Mouse (Mus musculus): ENCODE results near the gene Rad54l. TPM values are rescaled to one million over a fixed set of nuclear protein-coding genes. Genes with fewer than 3 reads are reported as not detected.

Gene Rad54l
- polyA plus RNA-seq, 1 experiment = 41.1 TPM

GRCm38 (mm10) chr4:116088510-116089249, 34.8 kb downstream of the Rad54l start:
- Histone ChIP-seq H3K4me3 (ENCODE audit: low read depth, low read length) (0 out of 2 replicates have a peak overlapping the region, but pooled peaks have one; percentile 7), H3K36me3 (ENCODE audit: control insufficient read depth, insufficient read depth, low read length, poor library complexity, severe bottlenecking) (peaks cover 4% of the 10 kb centered on the region; the same call in 1 of the 2 replicates), H3K27me3 (ENCODE audit: control insufficient read depth, insufficient read depth, low read length, poor library complexity, severe bottlenecking) (no peaks in the 10 kb centered on the region), H3K4me1 (ENCODE audit: control insufficient read depth, insufficient read depth, low read length) (no peaks in the 10 kb centered on the region), H3K9me3 (replicated peaks; ENCODE audit: control insufficient read depth, insufficient read depth, low read length, poor library complexity, severe bottlenecking) (no peaks in the 10 kb centered on the region), H3K9ac (ENCODE audit: low read depth, poor library complexity, severe bottlenecking) (no peak overlapping the region), H3K27ac (ENCODE audit: insufficient read depth, low read length) (no peak overlapping the region)
- no peak for TF ChIP-seq CTCF (IDR thresholded peaks at IDR 0.05; ENCODE audit: low read depth, low read length)
- TF ChIP-seq POLR2A (IDR thresholded peaks at IDR 0.05; ENCODE audit: insufficient read depth, low read length) = no peak
- no peak for TF ChIP-seq EP300 (IDR thresholded peaks at IDR 0.05; ENCODE audit: insufficient read depth, low read depth, low read length)

GRCm38 (mm10) chr4:116077240-116078095, 46.0 kb downstream of the Rad54l start:
- H3K27me3 ChIP-seq (ENCODE audit: control insufficient read depth, insufficient read depth, low read length, poor library complexity, severe bottlenecking) = no peaks in the 10 kb centered on the region
- no peaks in the 10 kb centered on the region for H3K4me1 ChIP-seq (ENCODE audit: control insufficient read depth, insufficient read depth, low read length)
- peaks cover 9% of the 10 kb centered on the region; the same call in 1 of the 2 replicates for H3K36me3 ChIP-seq (ENCODE audit: control insufficient read depth, insufficient read depth, low read length, poor library complexity, severe bottlenecking)
- no peaks in the 10 kb centered on the region for H3K9me3 ChIP-seq (replicated peaks; ENCODE audit: control insufficient read depth, insufficient read depth, low read length, poor library complexity, severe bottlenecking)
- H3K9ac ChIP-seq (ENCODE audit: low read depth, poor library complexity, severe bottlenecking) = peak overlapping the region; percentile 98
- no peak overlapping the region for H3K27ac ChIP-seq (ENCODE audit: insufficient read depth, low read length)
- H3K4me3 ChIP-seq (ENCODE audit: low read depth, low read length) = peak overlapping the region; percentile 81
- TF ChIP-seq EP300 (IDR thresholded peaks at IDR 0.05; ENCODE audit: insufficient read depth, low read depth, low read length) (no peak), CTCF (IDR thresholded peaks at IDR 0.05; ENCODE audit: low read depth, low read length) (no peak), POLR2A (IDR thresholded peaks at IDR 0.05; ENCODE audit: insufficient read depth, low read length) (no peak)

DNA sequence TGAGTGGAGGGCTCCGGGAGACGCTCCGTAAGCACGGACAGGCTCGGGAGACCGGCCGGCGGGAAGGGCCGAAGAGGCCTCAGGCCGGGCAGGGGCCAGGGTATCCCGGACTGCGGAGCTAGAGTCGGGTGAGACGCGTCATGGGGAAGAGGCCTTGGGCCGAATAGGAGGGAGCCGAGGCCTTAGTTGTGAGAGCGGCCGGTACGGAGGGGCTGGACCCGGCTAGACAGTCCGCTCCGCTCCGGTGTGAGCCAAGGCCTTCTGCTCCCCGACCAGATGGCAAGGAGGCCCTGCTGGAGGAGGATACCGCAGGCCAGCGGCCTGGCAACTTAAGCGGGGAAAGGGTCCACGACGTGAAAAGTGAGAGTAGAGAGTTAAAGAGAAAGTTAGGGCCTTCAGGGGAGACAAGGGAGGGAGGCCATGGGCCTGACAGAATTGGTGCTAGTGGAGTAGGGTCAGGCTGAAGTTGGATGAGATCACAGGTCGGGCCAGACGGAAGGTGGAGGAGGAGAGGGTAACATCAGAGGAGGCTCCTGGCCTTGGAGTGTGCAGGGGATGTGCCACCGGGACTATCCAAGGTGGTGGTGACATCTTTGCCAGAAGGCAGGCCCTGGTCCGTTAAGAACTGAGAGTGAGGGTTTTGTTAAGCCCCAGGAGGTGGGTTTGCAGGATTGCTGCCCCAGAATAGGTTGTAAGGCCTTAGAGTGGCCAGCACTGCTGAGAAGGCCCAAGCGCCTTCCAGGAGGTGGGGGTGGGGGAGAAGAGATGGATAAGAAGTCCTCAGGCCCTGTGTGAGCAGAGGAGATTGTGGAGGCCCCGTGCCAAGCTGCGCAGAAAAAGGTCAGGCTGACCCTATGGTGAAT, 46.9 kb downstream of the Rad54l start:
- H3K4me1 ChIP-seq (ENCODE audit: control insufficient read depth, insufficient read depth, low read length) = no peaks in the 10 kb centered on the region
- TF ChIP-seq POLR2A (IDR thresholded peaks at IDR 0.05; ENCODE audit: insufficient read depth, low read length) (no peak), CTCF (IDR thresholded peaks at IDR 0.05; ENCODE audit: low read depth, low read length) (no peak), EP300 (IDR thresholded peaks at IDR 0.05; ENCODE audit: insufficient read depth, low read depth, low read length) (no peak)
- no peak overlapping the region for H3K27ac ChIP-seq (ENCODE audit: insufficient read depth, low read length)
- H3K4me3 ChIP-seq (ENCODE audit: low read depth, low read length) = peak overlapping the region; percentile 81
- H3K27me3 ChIP-seq (ENCODE audit: control insufficient read depth, insufficient read depth, low read length, poor library complexity, severe bottlenecking) = no peaks in the 10 kb centered on the region
- H3K9me3 ChIP-seq (replicated peaks; ENCODE audit: control insufficient read depth, insufficient read depth, low read length, poor library complexity, severe bottlenecking) = no peaks in the 10 kb centered on the region
- H3K9ac ChIP-seq (ENCODE audit: low read depth, poor library complexity, severe bottlenecking) = peak overlapping the region; percentile 98
- H3K36me3 ChIP-seq (ENCODE audit: control insufficient read depth, insufficient read depth, low read length, poor library complexity, severe bottlenecking) = peaks cover 9% of the 10 kb centered on the region; the same call in 1 of the 2 replicates

DNA sequence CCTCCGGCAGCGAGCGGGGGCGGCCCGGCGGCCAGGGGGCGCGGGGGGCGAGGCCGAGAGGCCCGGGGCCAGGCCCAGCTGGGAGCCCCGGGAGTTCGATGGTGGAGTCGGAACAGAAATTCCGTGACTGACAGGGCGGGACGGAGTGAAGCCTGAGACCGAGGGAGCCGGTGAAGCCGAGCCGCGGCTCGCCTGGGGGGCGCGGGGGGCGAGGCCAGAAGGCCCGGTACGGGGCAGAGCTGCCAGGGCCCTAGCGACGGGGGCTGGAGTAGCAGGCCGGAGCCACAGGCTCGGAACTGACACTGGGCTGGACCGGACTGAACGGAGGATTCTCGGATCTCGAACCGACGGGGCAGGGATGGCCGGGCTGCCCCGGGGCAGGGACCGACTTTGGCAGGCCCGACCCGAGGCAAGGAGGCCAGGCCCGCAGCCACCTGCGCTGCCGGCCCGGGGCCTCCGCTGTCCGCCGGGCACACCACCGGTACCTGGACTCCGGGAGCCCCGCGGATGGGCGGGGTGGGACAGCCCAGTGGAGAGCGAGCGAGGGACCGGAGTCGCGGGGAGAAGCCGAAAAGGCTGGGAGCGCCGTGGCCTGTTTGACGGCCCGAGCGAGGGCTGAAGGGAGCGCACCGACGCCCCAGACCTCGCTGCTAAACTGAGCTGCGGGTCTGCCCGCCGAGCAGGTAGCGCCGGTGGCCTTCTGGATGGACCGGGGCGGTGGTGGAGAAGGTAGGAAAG, 47.7 kb downstream of the Rad54l start:
- Histone ChIP-seq H3K27ac (ENCODE audit: insufficient read depth, low read length) (0 out of 2 replicates have a peak overlapping the region, but pooled peaks have one; percentile 62), H3K9me3 (replicated peaks; ENCODE audit: control insufficient read depth, insufficient read depth, low read length, poor library complexity, severe bottlenecking) (no peaks in the 10 kb centered on the region), H3K9ac (ENCODE audit: low read depth, poor library complexity, severe bottlenecking) (peak overlapping the region; percentile 98), H3K36me3 (ENCODE audit: control insufficient read depth, insufficient read depth, low read length, poor library complexity, severe bottlenecking) (peaks cover 10% of the 10 kb centered on the region), H3K4me3 (ENCODE audit: low read depth, low read length) (peak overlapping the region; percentile 81), H3K4me1 (ENCODE audit: control insufficient read depth, insufficient read depth, low read length) (no peaks in the 10 kb centered on the region), H3K27me3 (ENCODE audit: control insufficient read depth, insufficient read depth, low read length, poor library complexity, severe bottlenecking) (no peaks in the 10 kb centered on the region)
- TF ChIP-seq CTCF (IDR thresholded peaks at IDR 0.05; ENCODE audit: low read depth, low read length) = no peak
- TF ChIP-seq POLR2A (IDR thresholded peaks at IDR 0.05; ENCODE audit: insufficient read depth, low read length) = no peak
- TF ChIP-seq EP300 (IDR thresholded peaks at IDR 0.05; ENCODE audit: insufficient read depth, low read depth, low read length) = no peak
